Mouse (Mus musculus) cerebellum, adult 2 months (tissue): Measurements from ENCODE around the gene Gm12830.

Experiments
- CTCF ChIP-seq: fragments of 200-500 bp; IDR thresholded peaks from 2 replicates; pipeline ENCODE4 v1.5.1; 2011; ENCODE audit warnings: low read depth, mild to moderate bottlenecking, control low read depth, low read length, moderate library complexity, borderline replicate concordance; ENCODE audit not compliant: insufficient read depth
- POLR2A ChIP-seq: fragments of 200-500 bp; IDR thresholded peaks from 2 replicates; pipeline ENCODE4 v1.6.1; 2011; ENCODE audit warnings: low read length, control low read depth, borderline replicate concordance; ENCODE audit not compliant: insufficient read depth

DNA sequence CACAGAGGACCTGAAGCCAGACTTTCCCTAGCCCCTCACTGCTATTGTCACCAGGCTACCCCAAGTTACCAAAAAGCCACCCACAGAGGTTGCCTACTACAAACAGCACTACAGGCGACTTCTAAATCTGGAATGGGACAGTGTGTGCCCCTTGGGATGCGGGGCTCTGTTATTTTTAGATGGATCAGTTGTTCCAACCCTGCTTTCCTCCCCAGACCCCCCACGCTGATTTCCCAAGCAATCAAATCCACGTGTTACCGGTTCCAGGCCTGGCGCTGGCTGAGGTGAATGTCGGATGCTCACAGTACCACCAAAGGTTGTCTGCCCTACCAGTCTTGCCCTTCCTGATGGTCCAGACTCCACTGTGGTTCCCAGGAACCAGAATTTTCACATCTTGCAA, 38.7 kb upstream of the Gm12830 start:
- no peak for TF ChIP-seq POLR2A
- TF ChIP-seq CTCF = no peak
